Mouse (Mus musculus): ENCODE data around the gene Pebp1. TPM values are rescaled to one million over a fixed set of nuclear protein-coding genes. Genes with fewer than 3 reads are reported as not detected.
A peak's percentile ranks its signal among the peaks of the same experiment; 100 is the strongest.

Gene Pebp1
- 298 and 687 TPM in 2 replicates for polyA plus RNA-seq (2012; ENCODE audit: insufficient read depth, low replicate concordance)

- Histone ChIP-seq H3K4me3 (replicated peaks) (peak within 1 kb of the TSS; percentile 92), H3K36me3 (replicated peaks; ENCODE audit: low read length) (peaks cover 29% of the 10 kb centered on the region), H3K9me3 (peaks cover 12% of the 10 kb centered on the region), H3K4me1 (peaks cover 32% of the 10 kb centered on the region), H3K27me3 (replicated peaks) (peaks cover 2% of the 10 kb centered on the region)
- TF ChIP-seq GATA1 (IDR thresholded peaks at IDR 0.05; ENCODE audit: borderline replicate concordance, low read length) (no peak), FLI1 (IDR thresholded peaks at IDR 0.05; ENCODE audit: low read length) (no peak)
These were observed at the start of gene Pebp1 for GRCm38 (mm10) chr5:117286831-117287822. Pebp1 (minus strand) TSS chr5:117287625.

- peaks cover 6% of the 10 kb centered on the region for H3K9me3 ChIP-seq
- no peaks in the 10 kb centered on the region for H3K36me3 ChIP-seq (replicated peaks; ENCODE audit: low read length)
- no peak for TF ChIP-seq GATA1 (IDR thresholded peaks at IDR 0.05; ENCODE audit: borderline replicate concordance, low read length)
- TF ChIP-seq FLI1 (IDR thresholded peaks at IDR 0.05; ENCODE audit: low read length): no peak
- peaks cover 37% of the 10 kb centered on the region for H3K27me3 ChIP-seq (replicated peaks)
- H3K4me1 ChIP-seq: no peaks in the 10 kb centered on the region
- no peak overlapping the region for H3K4me3 ChIP-seq (replicated peaks)
These were observed 43.0 kb upstream of the Pebp1 start for GRCm38 (mm10) chr5:117330457-117330856.

- Histone ChIP-seq H3K4me3 (replicated peaks) (no peak overlapping the region), H3K4me1 (no peaks in the 10 kb centered on the region)
- no peak for TF ChIP-seq GATA1 (IDR thresholded peaks at IDR 0.05; ENCODE audit: borderline replicate concordance, low read length)
- TF ChIP-seq FLI1 (IDR thresholded peaks at IDR 0.05; ENCODE audit: low read length): no peak
These were observed 39.0 kb upstream of the Pebp1 start for GRCm38 (mm10) chr5:117326408-117326807.

GRCm38 (mm10) chr5:117323751-117324150 is 36.3 kb upstream of the Pebp1 start:
- H3K27me3 ChIP-seq (replicated peaks): peaks cover 59% of the 10 kb centered on the region
- H3K9me3 ChIP-seq: no peaks in the 10 kb centered on the region
- no peaks in the 10 kb centered on the region for H3K36me3 ChIP-seq (replicated peaks; ENCODE audit: low read length)
- TF ChIP-seq FLI1 (IDR thresholded peaks at IDR 0.05; ENCODE audit: low read length): no peak
- no peak for TF ChIP-seq GATA1 (IDR thresholded peaks at IDR 0.05; ENCODE audit: borderline replicate concordance, low read length)
- H3K4me3 ChIP-seq (replicated peaks): no peak overlapping the region
- peaks cover 13% of the 10 kb centered on the region for H3K4me1 ChIP-seq

More at GRCm38 (mm10) chr5:117326408-117326807, 39.0 kb upstream of the Pebp1 start:
- Histone ChIP-seq H3K9me3 (no peaks in the 10 kb centered on the region), H3K27me3 (replicated peaks) (peaks cover 45% of the 10 kb centered on the region), H3K36me3 (replicated peaks; ENCODE audit: low read length) (no peaks in the 10 kb centered on the region)

- peaks cover 89% of the 10 kb centered on the region for H3K27me3 ChIP-seq (replicated peaks)
- H3K9me3 ChIP-seq: peaks cover 7% of the 10 kb centered on the region; the same call in 1 of the 2 replicates
- H3K4me3 ChIP-seq (replicated peaks): peak within 1 kb of the TSS; percentile 88
- H3K36me3 ChIP-seq (replicated peaks; ENCODE audit: low read length): no peaks in the 10 kb centered on the region
- peaks cover 16% of the 10 kb centered on the region for H3K4me1 ChIP-seq
- TF ChIP-seq GATA1 (IDR thresholded peaks at IDR 0.05; ENCODE audit: borderline replicate concordance, low read length): no peak
- no peak for TF ChIP-seq FLI1 (IDR thresholded peaks at IDR 0.05; ENCODE audit: low read length)
These were observed 31.6 kb upstream of the Pebp1 start, which contains the start of gene Vsig10 for GRCm38 (mm10) chr5:117318741-117319629. Vsig10 (plus strand) TSS chr5:117319083.

- Histone ChIP-seq H3K27me3 (replicated peaks) (peaks cover 67% of the 10 kb centered on the region), H3K9me3 (peaks cover 7% of the 10 kb centered on the region; the same call in 1 of the 2 replicates)
- TF ChIP-seq FLI1 (IDR thresholded peaks at IDR 0.05; ENCODE audit: low read length) (no peak), GATA1 (IDR thresholded peaks at IDR 0.05; ENCODE audit: borderline replicate concordance, low read length) (no peak)
These were observed 27.4 kb upstream of the Pebp1 start for GRCm38 (mm10) chr5:117314587-117315428.

GRCm38 (mm10) chr5:117313909-117314308 is 26.5 kb upstream of the Pebp1 start:
- H3K9me3 ChIP-seq: peaks cover 7% of the 10 kb centered on the region; the same call in 1 of the 2 replicates
- H3K36me3 ChIP-seq (replicated peaks; ENCODE audit: low read length): no peaks in the 10 kb centered on the region
- H3K27me3 ChIP-seq (replicated peaks): peaks cover 59% of the 10 kb centered on the region
- no peak overlapping the region for H3K4me3 ChIP-seq (replicated peaks)
- TF ChIP-seq GATA1 (IDR thresholded peaks at IDR 0.05; ENCODE audit: borderline replicate concordance, low read length): no peak
- no peak for TF ChIP-seq FLI1 (IDR thresholded peaks at IDR 0.05; ENCODE audit: low read length)
- peaks cover 4% of the 10 kb centered on the region for H3K4me1 ChIP-seq

More at GRCm38 (mm10) chr5:117314587-117315428, 27.4 kb upstream of the Pebp1 start:
- peaks cover 13% of the 10 kb centered on the region for H3K4me1 ChIP-seq
- no peaks in the 10 kb centered on the region for H3K36me3 ChIP-seq (replicated peaks; ENCODE audit: low read length)
- no peak overlapping the region for H3K4me3 ChIP-seq (replicated peaks)

GRCm38 (mm10) chr5:117313420-117313819 is 26.0 kb upstream of the Pebp1 start:
- H3K4me1 ChIP-seq: no peaks in the 10 kb centered on the region
- peak overlapping the region; percentile 62 for H3K4me3 ChIP-seq (replicated peaks)
- TF ChIP-seq FLI1 (IDR thresholded peaks at IDR 0.05; ENCODE audit: low read length) (no peak), GATA1 (IDR thresholded peaks at IDR 0.05; ENCODE audit: borderline replicate concordance, low read length) (no peak)
- H3K9me3 ChIP-seq: peaks cover 7% of the 10 kb centered on the region; the same call in 1 of the 2 replicates
- H3K27me3 ChIP-seq (replicated peaks): peaks cover 54% of the 10 kb centered on the region
- H3K36me3 ChIP-seq (replicated peaks; ENCODE audit: low read length): no peaks in the 10 kb centered on the region
